Mouse (Mus musculus) brain, embryonic 14.5 days (tissue): ENCODE measurements around the gene 2010111I01Rik.

Experiments
- CTCF ChIP-seq: fragments of 200-500 bp; IDR thresholded peaks from 2 replicates; pipeline ENCODE4 v1.5.1; 2012; ENCODE audit warnings: inconsistent platforms, mild to moderate bottlenecking, moderate library complexity, borderline replicate concordance; ENCODE audit not compliant: insufficient read depth, insufficient read length; ENCODE audit errors: extremely low read depth
- POLR2A ChIP-seq: fragments of 200-500 bp; IDR thresholded peaks from 2 replicates; pipeline ENCODE4 v1.6.1; 2012; ENCODE audit warnings: mild to moderate bottlenecking, inconsistent platforms, borderline replicate concordance; ENCODE audit not compliant: poor library complexity, insufficient read depth, insufficient read length, severe bottlenecking; ENCODE audit errors: extremely low read depth

GRCm38 (mm10) chr13:63094317-63095131 lies 129.8 kb downstream of the 2010111I01Rik start:
- TF ChIP-seq CTCF (no peak), POLR2A (no peak)
